Mouse (Mus musculus) layer of hippocampus, adult 8-10 months (tissue): ENCODE results near the gene Zdhhc13. TPM values are rescaled to one million over a fixed set of nuclear protein-coding genes. Genes with fewer than 3 reads are reported as not detected.

ENCODE experiments used
- total RNA-seq, 4 experiments: library from RNA; stranded (reverse); gene quantifications; 2 replicates each; pipeline ENCODE4 v1.2.4; 2022

Zdhhc13 gene
- total RNA-seq, 4 experiments from 2014 or later: 20.7 to 25.0 (median 22.7) TPM

Other genes starting within 250 kb of the Zdhhc13 start
- not detected for gene Mrgprb2, start 230.9 kb upstream of the Zdhhc13 start, total RNA-seq
- not detected for gene Mrgprb3, start 145.2 kb upstream of the Zdhhc13 start, total RNA-seq
- gene Csrp3, start 59.0 kb downstream of the Zdhhc13 start, total RNA-seq: not detected
- gene E2f8, start 92.6 kb downstream of the Zdhhc13 start, total RNA-seq: under 1 TPM in 2 of 4 experiments, not detected in 2; 0.09 to 0.45 TPM
- 100 to 1,000 TPM in 2 of 4 experiments, 10 to 100 TPM in 2; 87.2 to 113 (median 96.0) TPM for gene Nav2, start 119.7 kb downstream of the Zdhhc13 start, total RNA-seq